Comparison of ENCODE assay signal across 15 mouse cellular contexts in the genomic region with DNA sequence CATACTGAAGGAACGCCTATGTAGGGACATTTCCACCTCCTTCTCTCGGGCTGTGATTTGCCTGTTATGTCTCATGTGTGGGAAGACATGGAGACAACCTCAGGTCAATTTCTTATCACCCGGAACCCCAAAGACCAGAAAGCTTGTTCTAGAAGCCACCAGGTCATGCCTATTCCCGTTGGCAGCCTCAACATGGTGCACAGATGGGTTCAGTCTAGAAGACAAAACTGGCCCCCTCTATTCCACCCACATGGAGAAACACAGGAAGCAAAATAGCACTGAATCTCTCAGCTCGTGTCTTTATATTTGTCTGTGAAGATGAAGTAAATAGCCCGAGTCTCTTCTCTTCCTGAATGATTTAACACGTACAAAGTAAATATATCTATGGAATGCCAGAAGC.
"Had no signal": no experiment of that assay in that cellular context is flagged by ENCODE, and none has a peak within 500 bp of the region (broad histone marks: within the 10 kb centered on the region; RNA-seq: fewer than 3 reads in every experiment).

No protein-coding gene starts in this region.

- H3K4me3 ChIP-seq: layer of hippocampus, adult 2 months; limb, embryonic 15.5 days; liver, embryonic 12.5 days; megakaryocyte, embryonic 14.5 days; midbrain, embryonic 13.5 days; myocyte; neural tube, embryonic 15.5 days; stomach, embryonic 15.5 days had no signal

- H3K4me2 ChIP-seq: limb, embryonic 15.5 days; liver, embryonic 12.5 days; lung, embryonic 14.5 days; midbrain, embryonic 13.5 days; neural tube, embryonic 15.5 days; stomach, embryonic 15.5 days had no signal

- H3K9ac ChIP-seq: limb, embryonic 15.5 days; liver, embryonic 12.5 days; lung, embryonic 14.5 days; midbrain, embryonic 13.5 days; neural tube, embryonic 15.5 days; stomach, embryonic 15.5 days had no signal

- ATAC-seq: liver, embryonic 12.5 days; midbrain, embryonic 13.5 days had no signal

- H3K36me3 ChIP-seq: limb, embryonic 15.5 days; liver, embryonic 12.5 days; stomach, embryonic 15.5 days had no signal

- H3K27ac ChIP-seq: layer of hippocampus, adult 2 months; limb, embryonic 15.5 days; liver, embryonic 12.5 days; midbrain, embryonic 13.5 days; neural tube, embryonic 15.5 days; stomach, embryonic 15.5 days had no signal

- DNase-seq: kidney, adult 11 months; kidney, adult 9 months; kidney, postnatal 10 days; kidney, postnatal 4 days; lung, embryonic 14.5 days; lung, postnatal 10 days; lung, postnatal 4 days had no signal

- H3K9me3 ChIP-seq: limb, embryonic 15.5 days; liver, embryonic 12.5 days; megakaryocyte, embryonic 14.5 days; midbrain, embryonic 13.5 days; neural tube, embryonic 15.5 days; stomach, embryonic 15.5 days had no signal

- H3K27me3 ChIP-seq: limb, embryonic 15.5 days; liver, embryonic 12.5 days; megakaryocyte, embryonic 14.5 days; midbrain, embryonic 13.5 days; neural tube, embryonic 15.5 days; stomach, embryonic 15.5 days had no signal

- H3K4me1 ChIP-seq: limb, embryonic 15.5 days; liver, embryonic 12.5 days; megakaryocyte, embryonic 14.5 days; stomach, embryonic 15.5 days had no signal
